Mouse (Mus musculus): ENCODE results near the gene Drc1.

Drc1 gene

DNA sequence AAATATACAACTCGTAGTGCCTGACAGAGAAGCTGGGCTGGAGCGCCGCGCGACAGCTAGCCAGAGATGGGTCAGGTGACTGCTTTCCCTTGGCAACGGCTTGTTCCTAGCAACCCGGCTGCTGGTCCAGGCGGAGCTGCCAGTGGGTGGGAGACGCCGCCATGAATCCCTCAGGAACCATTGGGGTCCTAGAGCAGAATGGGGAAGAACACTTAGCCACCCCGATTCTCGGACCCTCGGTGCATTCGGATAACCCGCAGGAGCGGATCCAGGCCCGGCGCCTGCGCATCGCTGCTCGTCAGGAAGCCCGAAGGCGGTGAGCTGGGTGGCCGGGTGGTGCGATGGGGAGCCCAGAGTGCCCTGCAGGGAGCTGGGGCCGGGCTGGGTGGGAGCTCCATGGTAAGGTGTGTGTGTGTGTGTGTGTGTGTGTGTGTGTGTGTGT is at the start of gene Drc1:
Drc1 (plus strand) TSS at position 98 of the 442 bp plus-strand sequence.
- peak; percentile 49 for DNase-seq (ENCODE audit: low spot score)

DNA sequence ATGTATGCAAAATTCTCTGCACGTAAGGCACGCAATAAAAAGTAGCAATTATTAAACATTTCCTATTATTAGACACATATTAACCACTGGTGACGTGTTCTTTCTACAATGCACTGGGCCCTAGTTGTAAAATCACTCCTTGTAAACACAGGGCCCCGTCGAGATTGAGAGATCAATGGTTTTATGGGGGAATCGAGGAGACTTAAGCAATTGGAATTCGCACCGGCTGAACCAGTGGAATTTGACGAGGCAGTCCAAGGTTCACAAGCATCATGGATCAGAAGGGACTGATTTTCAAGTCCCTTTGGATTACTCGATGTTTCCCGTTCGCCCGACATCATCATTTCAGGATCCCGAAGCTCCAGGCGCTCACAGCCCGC is 49.3 kb upstream of the Drc1 start:
- DNase-seq (ENCODE audit: low spot score): no peak

DNA sequence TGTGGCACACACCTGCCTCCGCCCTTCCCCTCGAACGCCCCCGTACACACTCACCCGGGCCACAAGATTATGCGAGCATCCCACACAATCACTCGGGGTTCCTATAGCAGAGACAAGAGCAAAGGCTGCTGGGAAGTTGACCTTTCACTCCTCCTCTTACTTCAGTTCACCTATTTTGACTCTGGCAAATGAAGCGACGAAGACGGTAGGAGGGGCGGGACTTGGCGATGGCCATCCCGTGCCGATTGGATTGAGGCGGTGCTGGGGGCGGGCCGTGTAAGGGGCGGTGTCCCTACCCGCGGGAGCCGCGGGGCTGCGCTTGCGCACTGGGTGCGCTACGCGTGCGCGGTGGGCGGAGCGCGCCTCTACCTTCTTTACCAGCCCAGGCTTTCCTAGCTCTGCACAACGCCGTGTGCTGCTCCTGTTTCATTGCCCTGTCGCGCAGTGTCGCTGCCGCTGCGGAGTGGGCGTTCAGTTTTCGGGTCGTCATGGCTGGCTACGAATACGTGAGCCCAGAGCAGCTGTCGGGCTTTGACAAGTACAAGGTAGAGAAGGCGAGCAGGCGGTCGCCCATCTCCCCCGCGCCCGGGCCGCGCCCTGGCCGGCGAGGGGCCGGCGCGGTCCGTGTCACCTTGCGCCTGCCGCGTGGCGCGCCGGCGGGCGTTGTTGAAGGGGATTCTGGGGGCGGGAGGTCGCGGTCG is 48.8 kb upstream of the Drc1 start, which contains the start of gene Selenoi:
Selenoi (plus strand) TSS at position 311 of the 701 bp plus-strand sequence.
- peak; percentile 98 for DNase-seq (ENCODE audit: low spot score)

DNA sequence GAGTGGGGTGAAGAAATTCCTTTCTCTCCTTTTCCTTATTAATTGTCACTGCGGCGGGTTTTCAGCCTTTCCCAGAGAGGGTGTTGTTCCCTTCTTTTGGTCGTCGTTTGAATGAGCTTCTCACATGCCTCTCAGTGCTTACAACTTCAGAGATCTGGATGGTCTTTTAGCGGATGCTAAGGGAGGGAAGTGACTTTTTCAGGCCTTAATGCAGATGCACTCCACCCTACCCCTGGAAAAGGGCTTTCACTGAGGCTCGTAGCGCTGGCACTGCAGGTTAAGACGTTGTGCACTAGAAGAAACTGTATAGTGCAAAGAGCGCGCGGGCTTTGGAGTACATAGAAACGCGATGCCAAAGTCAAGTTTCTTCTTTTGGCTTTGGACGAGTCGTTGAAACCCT is 48.1 kb upstream of the Drc1 start:
- no peak for DNase-seq (ENCODE audit: low spot score)

DNA sequence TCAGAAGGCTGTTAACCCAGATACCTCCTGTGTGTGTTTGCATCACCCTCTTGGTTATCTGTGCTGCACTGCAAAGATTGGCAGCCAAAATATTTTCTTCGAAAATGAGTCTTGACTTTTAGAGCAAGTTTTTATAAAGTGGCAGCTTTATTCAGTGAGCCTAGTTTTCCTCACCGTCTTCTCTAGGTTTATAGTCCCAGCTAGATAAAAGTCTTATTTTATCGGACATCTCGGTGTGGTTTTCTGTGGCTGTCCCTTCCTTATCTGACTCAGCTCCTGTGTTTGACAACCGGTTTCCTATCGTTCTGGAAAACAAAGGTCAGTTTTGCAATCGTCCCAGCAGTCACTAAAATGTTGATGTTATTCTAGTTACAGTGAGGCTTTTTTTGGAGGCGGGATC is 47.2 kb upstream of the Drc1 start:
- DNase-seq (ENCODE audit: low spot score): no peak

DNA sequence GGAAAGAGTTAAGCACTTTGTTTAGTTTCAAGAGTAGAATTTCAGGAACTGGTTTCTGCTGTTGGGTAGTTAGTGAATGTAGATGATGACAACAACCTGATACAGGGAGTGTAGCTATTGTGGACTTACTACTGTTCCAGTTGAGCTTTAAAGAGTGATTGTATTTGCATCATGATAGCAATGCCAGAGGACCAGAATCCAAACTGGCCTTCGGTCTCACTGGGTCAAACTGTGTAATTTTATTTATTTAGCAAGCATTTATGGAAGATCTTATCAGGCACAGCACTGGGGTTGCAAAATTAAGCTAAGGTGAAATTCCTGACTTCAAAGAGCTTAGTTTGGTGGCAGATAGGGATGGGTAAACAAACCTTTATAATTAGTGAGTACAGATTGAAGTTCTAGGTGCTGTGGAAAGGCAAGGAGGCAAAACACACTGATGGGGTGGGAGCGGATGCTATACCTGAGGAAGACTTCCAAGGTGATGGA is 45.5 kb upstream of the Drc1 start:
- DNase-seq (ENCODE audit: low spot score): no peak

DNA sequence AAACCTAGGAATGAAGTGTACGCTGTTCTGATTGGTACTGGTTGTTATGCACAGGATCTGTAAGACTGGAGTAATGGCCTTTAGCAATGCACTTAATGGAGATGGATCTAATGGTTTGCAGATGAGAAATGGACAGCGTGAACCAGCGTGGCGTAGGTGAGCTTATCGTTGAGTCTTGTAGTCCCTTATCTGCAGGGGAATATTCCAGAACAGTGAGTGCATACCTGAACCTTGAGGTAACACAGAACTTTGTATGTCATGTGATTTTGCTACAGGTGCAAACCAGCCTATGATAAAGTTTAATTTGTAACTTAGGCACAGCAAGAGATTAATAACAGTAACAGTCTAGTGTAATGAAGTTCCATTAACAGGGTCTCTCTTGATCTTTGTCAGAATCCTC is 42.7 kb upstream of the Drc1 start:
- DNase-seq (ENCODE audit: low spot score): no peak

DNA sequence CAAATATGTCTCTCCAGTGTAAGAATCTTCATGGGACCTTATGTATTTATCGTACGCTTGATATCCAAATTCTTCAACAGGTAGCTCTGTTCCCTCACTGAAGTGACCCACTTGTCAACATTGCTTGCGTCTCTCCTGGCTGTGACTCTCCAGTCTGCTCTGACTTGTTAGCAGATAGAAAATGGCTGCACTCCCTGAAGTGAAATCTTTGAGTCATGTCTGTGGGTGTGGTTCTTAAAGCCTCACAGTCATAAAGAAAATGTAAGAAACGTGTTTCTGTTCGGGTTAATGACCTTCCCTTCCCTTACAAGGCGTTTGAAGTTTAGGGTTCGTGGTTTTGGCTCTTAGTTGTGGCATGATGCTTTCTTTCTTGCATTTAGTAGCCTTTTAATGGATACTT is 40.6 kb upstream of the Drc1 start:
- no peak for DNase-seq (ENCODE audit: low spot score)

DNA sequence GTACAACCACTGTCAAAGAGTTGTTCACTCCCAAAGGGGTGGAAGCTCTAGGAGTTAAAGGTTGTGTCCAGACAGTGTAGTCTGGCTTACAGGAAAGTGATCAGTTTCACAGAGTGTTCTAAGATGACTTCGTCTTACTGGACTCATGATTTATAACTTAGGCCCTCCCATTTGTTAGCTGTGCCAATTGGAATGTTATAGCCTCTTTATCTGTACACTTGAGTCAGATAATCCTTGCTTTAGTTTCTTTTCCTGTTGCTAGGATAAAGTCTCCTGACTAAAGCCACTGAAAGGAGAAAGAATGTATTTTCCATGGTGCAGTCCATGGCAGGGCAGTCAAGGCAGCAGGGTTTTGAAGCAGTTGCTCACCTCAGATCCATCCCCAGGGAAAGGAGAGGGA is 38.8 kb upstream of the Drc1 start:
- DNase-seq (ENCODE audit: low spot score): no peak

DNA sequence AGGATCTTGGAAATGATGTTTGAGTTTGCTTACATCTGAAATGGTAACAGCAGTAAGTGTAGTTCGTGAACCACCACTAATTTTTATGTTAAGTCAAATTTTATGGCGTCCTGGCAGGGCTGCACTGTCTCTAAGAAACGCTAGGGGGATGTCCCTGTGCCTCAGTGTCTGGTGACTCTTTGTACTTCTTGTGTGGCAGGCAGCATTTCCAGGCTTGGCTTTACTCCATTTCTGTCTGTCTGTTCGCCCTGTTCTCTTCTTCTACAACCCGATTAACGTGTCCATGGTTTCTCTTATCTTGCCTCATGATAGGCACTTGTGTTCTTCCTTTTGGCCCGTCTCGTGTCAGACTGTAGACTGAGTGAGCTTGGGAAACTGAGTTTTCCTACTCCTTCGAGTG is 37.4 kb upstream of the Drc1 start:
- DNase-seq (ENCODE audit: low spot score): no peak

DNA sequence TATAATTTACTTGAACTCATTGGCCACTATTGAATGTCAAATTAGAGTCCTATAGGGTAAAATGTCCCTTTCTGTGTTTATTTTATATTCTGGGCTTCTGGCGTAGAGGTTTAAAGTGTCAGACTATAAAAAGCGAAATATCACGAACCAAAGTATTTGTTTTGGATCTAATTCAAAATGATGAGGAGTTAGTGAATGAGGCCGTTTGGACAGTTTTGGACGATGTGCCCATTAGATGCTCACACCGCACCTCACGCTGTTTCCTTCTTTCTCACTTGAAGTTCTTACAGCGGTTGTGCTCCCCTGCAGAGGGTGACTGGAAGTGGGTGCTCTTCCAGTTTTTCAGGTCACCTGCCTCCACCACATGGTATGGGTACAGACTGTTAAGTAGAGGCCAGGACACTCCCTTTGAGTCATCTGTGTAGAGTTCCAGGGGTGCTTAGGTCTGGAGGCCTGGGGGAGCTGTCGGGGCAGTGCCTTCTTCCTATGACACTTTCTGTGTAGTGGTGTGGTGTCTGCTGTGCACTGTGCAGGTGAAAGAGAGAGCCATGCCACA is 35.2 kb upstream of the Drc1 start:
- no peak for DNase-seq (ENCODE audit: low spot score)

DNA sequence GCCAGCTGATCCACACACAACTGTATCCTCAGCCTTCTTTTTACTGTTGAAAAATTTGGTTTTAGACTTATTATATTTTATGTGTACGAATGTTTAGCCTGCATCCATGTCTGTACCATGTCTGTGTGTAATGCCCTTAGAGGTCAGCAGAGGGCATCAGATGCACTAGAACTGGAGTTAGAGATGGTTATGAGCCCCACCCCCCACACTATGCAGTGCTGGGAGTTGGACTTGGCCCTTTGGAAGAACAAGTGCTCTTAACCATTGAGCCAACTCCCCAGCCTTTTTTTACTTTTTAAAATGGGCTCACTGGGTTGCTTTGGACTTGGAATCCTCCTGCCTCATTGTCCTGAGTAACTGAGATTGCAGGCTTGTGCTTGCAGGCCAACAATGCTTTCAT is 33.5 kb upstream of the Drc1 start:
- no peak for DNase-seq (ENCODE audit: low spot score)

DNA sequence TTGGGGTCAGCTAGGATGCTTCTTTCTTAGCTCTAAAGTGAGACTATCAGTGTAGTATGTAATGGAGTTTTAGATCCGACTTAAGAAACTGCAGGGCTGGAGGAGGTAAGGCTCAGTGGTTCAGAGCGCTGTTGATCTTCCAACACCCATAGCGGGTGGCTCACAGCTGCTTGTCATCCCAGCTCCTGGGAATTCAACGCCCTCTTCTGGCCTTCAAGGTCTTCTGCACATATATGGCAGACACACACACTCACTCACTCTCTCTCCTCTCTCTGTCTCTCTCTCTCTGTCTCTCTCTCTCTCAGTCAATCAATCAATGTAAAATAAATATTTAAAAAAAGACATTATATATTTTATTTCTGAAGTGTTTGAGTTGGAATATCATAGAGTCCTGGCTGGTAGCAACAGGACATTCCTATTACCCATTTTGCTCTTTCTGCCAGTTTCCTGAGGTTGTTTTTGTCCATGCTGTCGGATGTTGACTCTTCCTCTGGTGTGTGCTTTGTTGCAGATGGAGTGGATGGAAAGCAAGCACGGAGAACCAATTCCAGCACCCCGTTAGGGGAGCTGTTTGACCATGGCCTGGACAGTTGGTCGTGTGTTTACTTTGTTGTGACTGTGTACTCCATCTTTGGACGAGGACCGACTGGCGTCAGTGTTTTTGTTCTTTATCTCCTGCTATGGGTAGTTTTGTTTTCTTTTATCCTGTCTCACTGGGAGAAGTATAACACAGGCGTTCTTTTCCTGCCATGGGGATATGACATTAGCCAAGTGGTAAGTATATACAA is 25.4 kb upstream of the Drc1 start:
- no peak for DNase-seq (ENCODE audit: low spot score)

DNA sequence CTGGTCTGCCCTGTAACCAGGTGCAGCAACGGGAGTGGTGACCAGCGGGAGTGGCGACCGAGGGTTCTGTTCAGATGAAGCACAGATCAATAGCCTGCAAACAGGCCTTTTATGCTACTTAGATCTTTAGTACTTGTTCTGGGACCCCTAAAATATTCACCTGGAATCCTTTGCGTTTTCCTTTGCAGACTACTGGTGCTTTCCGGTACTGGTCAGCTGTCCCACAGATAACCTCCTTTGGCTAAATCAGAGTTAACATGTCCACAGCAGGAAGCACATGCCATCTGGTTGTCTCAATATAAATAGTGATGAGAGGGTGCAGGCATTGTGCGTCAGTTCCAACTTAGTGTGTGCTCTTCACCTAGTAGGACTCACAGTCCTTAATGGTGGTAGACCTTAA is 22.4 kb upstream of the Drc1 start:
- DNase-seq (ENCODE audit: low spot score): no peak

DNA sequence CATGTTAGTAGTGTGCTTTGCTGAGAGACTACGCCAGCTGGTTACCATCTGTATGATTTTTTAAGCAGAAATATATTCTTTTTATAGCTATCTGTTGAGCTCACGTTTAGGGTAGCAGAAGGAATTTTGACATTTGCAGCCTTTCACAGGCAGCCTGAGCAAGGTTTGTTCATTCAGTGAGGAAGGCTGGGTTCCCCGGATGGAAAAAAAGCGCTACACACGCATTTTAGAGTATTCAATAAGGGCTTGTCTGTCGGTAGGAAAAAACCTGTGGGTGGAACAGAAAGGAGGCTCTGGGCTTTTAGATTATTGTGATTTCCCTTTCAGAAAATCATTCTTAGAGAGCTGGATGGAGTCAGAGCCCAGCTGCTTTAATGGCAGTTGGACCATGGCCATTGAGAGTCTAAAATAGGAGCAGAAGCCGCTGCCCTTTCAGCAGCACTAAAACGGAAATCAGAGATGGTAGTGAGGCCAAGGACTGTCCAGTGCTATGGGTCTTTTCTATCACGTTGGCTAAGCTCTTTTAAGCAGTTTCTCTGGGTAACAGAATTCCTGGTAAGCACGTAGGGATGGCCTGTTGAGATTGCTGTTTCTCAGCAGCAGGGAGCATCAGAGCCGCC is 10.5 kb upstream of the Drc1 start:
- peak; percentile 51 for DNase-seq (ENCODE audit: low spot score)

DNA sequence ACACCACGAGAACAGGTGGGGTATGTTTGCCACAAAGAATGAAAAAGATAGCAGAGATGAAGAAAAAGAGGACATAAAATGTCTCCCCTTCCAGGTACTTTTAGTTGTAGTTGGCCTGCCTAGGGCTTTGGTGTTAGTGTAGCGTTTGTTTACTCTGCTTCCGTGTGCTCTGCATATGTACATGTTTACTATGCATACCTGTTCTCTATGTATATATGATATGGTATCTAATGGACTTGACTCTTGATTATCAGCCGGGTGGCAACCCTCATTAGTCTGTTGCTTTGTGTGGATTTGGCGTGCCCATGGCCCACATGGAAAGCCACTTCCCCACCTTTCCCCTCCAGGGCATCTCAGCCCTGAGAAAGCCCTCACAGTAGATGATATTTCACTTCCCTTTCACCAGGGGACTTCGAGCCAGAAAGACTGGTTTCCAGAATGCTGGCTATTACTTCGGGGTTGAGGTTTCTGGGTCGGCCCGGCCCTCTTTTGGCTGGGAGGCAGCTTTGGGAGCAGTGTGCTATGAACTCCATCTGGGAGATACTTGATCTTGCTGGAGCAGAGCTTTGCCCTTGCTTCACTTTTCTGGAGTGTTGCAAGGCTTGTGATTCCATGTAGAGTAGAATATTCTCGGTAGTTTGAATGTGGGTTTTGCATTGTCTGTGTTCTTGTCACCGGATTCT is 9.4 kb upstream of the Drc1 start:
- no peak for DNase-seq (ENCODE audit: low spot score)

DNA sequence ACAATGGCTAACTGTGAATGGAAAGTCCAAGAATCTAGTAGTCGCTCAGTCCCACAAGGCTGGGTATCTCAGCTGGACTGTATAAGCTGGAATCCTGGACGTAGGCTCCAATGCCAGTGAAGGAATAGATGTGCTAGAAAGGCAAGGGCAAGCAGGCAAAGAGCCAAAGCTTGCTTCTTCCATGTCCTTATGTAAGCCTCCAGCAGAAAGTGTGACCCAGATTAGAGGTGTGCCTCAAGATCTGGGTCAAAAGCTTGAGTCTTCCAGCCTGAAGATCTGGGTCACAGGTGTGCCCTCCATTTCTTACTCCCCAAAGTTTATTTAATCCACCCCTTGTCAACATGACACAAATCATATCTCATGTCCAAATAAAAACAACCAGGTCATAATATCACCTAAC is 4.8 kb upstream of the Drc1 start:
- DNase-seq (ENCODE audit: low spot score): no peak

DNA sequence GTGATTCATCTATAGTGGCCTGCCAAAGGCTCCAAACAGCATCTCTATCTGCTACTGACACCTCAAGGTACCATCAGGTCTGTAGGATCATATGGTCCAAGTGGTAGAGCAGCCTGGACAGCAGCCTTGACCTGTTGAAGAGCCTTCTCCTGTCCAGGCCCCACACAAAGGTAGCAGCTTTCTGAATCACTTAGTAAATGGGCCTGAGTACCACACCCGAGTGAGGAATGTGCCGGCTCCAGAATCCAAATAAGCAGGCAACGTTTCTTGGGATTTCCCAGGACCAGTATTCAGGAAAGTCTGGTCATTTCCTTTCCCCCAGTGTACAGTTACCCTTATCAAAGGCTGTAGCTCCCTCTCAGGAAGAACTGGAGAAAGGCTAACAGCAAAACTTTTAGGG is 2.2 kb upstream of the Drc1 start:
- no peak for DNase-seq (ENCODE audit: low spot score)

DNA sequence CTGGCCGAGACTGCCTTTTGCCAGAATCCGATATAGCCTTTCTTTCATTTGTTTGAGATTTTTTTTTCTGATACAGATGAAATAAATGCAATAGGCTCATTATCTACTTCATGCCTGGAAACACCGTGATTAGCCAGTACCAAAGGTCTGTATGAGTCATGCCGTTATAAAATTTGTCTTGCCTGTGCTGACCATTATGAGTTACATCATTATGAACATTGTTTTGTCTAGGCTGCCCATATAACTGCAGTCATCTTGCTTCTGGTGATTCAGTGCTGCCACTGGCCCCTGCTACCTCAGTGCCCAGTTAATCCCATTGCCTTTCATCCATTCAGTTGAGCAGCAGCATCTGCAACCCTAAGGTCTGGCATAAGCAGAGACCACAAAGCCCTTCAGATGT is 1.7 kb upstream of the Drc1 start:
- DNase-seq (ENCODE audit: low spot score): no peak

DNA sequence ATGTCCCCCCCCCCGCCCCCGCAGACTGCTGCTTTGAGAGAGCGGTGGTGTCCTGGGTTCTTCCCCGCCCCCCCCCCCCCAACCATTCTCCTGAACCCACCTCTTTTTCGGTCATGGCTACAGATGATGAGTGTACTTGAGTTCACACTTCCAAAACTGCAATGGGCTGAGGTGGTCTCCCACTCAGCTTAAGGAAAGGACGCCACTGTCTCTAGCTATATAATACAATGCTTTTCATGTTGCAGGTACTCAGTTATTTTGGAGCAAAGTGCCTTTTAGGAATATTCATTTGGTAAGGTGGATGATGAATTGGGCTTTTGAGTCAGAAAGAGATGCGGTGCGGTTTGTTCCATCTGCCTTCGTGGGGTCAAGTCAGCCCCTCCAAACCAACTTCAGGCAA is 324 bp upstream of the Drc1 start:
- DNase-seq (ENCODE audit: low spot score): no peak

DNA sequence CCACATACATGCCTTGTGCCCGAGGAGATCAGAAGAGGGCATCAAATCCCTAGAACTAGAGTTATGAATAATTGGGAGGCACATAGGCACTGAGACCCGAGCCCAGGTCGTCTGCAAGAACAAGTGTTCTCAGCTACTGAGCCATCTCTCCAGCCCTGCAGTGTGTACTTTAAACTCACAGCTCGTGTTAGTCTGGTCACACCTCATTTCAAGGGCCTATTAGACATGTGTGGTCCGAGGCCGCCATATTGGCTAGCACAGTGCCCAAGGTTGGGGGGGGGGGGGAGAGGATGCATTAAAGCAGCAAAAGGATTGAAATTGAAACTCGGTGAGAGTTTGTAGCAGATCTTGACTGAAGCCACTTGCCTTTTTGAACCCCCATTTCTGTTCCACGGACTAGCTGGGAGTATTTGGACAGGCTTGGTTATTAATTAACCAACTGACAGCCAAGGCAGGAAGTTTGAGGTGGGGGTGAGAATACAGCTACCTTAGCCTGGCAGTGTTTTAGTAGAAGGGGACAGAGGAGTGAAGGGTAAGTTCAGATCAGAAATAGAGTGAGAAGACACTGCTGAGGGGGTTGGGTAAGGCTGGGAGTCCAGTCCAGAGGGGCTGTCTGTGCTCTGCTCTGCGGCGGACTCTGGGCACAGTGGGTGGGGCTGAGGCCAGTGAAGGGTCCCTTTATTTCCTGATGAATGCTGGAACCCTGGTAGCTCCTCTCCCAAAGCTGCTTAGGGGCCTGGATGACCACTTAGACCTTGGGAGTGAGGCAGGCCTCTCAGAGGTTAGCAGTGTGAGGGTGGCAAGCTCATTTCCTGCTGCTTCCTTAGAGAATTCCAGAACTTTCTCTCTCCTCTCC is 5.0 kb downstream of the Drc1 start:
- DNase-seq (ENCODE audit: low spot score): no peak

All from left cerebral cortex, adult 11 months (tissue).